Mouse (Mus musculus): ENCODE results near the gene Itm2c. TPM values are rescaled to one million over a fixed set of nuclear protein-coding genes. Genes with fewer than 3 reads are reported as not detected.

The Itm2c gene
- polyA plus RNA-seq, 1 experiment: 69.6 TPM

DNA sequence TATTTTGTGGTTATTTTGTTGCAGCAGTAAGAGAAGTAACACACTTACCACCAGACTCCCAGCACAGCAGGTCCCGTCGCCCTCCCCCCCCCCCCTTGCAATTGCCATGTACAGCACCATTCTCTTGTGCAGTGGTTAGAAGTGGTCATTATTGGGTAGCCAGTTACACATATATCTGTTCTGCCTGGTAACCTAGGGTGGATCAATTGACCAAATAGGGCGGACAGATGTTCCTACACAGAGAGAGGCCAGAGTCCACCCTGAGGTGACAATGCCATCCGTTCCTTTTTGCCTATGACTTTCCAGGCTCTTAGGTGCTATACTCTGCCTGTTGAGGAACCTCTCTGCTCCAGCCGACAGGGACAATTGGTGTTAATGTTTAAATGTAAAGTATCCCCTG is 31.1 kb downstream of the Itm2c start:
- TF ChIP-seq POLR2A (IDR thresholded peaks at IDR 0.05; ENCODE audit: control insufficient read depth, low read depth, low read length) (no peak), CTCF (IDR thresholded peaks at IDR 0.05; ENCODE audit: control insufficient read depth, insufficient read depth, insufficient replicate concordance, low read depth, low read length) (no peak)

DNA sequence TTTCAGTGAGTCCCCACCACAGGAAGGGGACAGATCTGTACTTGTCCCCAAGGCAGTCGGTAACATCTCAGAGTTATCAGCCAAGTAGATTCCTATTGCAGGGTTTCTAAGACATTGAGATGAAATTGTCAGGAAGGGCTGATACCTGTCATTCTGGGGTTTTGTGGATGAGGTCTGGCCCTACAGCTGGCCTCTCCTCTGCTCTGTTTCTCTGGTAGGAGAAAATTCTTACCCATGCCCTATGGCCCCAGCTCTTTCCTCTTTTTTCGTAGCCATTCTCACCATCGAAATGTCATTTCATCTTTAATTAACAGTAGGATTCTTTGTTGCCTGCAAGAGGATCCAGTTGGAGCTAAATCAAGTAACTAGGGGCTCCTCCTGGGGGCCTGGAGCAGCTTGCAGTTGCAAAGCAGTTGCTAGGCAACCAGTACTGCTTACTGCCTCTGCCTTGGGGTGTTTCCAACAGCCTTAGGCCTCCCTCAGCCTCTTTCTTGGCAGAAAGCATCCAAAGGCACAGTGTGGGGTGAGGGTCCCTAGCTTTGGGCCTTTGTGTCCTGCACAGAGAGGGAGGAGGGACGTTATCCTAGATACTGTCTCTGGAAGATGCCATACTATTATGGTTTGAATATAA is 34.1 kb downstream of the Itm2c start, which contains the start of gene 4933407L21Rik:
Gene 4933407L21Rik, plus strand, starts transcription at position 427 of the 631 bp plus-strand sequence.
- Histone ChIP-seq H3K4me3 (ENCODE audit: control insufficient read depth, low read depth, low read length) (no peak within 1 kb of the TSS), H3K36me3 (ENCODE audit: control insufficient read depth, insufficient read depth, low read length) (no peaks in the 10 kb centered on the region), H3K27me3 (ENCODE audit: control insufficient read depth, insufficient read depth, low read length) (no peaks in the 10 kb centered on the region), H3K27ac (ENCODE audit: control insufficient read depth, insufficient read depth, low read depth, low read length) (no peak within 1 kb of the TSS), H3K4me1 (ENCODE audit: control insufficient read depth, insufficient read depth, low read length) (peaks cover 12% of the 10 kb centered on the region)
- TF ChIP-seq CTCF (IDR thresholded peaks at IDR 0.05; ENCODE audit: control insufficient read depth, insufficient read depth, insufficient replicate concordance, low read depth, low read length): no peak
- no peak for TF ChIP-seq POLR2A (IDR thresholded peaks at IDR 0.05; ENCODE audit: control insufficient read depth, low read depth, low read length)

More for the DNA sequence above, 31.1 kb downstream of the Itm2c start:
- Histone ChIP-seq H3K27me3 (ENCODE audit: control insufficient read depth, insufficient read depth, low read length) (no peaks in the 10 kb centered on the region), H3K36me3 (ENCODE audit: control insufficient read depth, insufficient read depth, low read length) (no peaks in the 10 kb centered on the region), H3K4me1 (ENCODE audit: control insufficient read depth, insufficient read depth, low read length) (peaks cover 13% of the 10 kb centered on the region), H3K27ac (ENCODE audit: control insufficient read depth, insufficient read depth, low read depth, low read length) (no peak overlapping the region), H3K4me3 (ENCODE audit: control insufficient read depth, low read depth, low read length) (no peak overlapping the region)

DNA sequence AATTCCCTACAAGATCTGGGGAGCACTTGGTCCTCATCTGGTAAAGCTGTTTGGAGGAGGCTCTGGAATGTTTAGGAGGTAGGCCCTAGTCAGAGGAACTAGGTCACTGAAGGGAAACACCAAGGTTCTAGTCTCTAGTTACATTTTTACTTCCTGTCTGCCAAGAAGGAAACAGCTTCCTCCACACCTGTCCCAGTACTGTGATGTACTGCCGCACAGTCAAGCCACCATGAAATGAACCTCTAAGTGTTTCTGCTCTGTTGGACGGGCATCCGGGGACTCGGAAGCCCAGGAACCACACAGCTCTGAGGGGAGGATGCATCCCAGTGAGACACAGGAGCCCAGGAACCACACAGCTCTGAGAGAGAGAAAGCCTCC is 34.6 kb downstream of the Itm2c start:
- no peaks in the 10 kb centered on the region for H3K27me3 ChIP-seq (ENCODE audit: control insufficient read depth, insufficient read depth, low read length)
- TF ChIP-seq POLR2A (IDR thresholded peaks at IDR 0.05; ENCODE audit: control insufficient read depth, low read depth, low read length): no peak
- no peak for TF ChIP-seq CTCF (IDR thresholded peaks at IDR 0.05; ENCODE audit: control insufficient read depth, insufficient read depth, insufficient replicate concordance, low read depth, low read length)
- H3K36me3 ChIP-seq (ENCODE audit: control insufficient read depth, insufficient read depth, low read length): no peaks in the 10 kb centered on the region
- H3K4me3 ChIP-seq (ENCODE audit: control insufficient read depth, low read depth, low read length): no peak overlapping the region
- peaks cover 16% of the 10 kb centered on the region for H3K4me1 ChIP-seq (ENCODE audit: control insufficient read depth, insufficient read depth, low read length)
- H3K27ac ChIP-seq (ENCODE audit: control insufficient read depth, insufficient read depth, low read depth, low read length): no peak overlapping the region

DNA sequence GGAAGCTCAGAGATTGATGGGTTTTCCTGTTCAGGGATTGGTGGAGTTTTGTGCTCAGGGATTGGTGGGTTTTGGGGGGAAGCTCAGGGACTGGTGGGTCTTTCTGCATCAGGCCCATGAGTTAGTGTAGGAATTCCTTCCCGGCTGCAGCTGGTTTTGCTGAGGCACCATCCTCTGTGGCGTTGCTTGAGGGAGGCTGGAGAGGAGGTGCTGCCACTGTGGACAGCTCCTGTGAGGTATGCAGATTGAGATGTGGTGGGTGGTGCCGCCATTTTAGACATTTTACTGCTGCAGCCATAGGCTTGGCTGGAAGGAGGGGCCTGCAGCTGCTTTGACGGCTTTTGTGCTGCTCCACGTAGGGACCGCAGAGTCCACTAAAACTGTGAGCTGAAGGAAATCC is 35.3 kb downstream of the Itm2c start:
- Histone ChIP-seq H3K27me3 (ENCODE audit: control insufficient read depth, insufficient read depth, low read length) (no peaks in the 10 kb centered on the region), H3K4me1 (ENCODE audit: control insufficient read depth, insufficient read depth, low read length) (peaks cover 22% of the 10 kb centered on the region), H3K36me3 (ENCODE audit: control insufficient read depth, insufficient read depth, low read length) (no peaks in the 10 kb centered on the region), H3K4me3 (ENCODE audit: control insufficient read depth, low read depth, low read length) (no peak overlapping the region), H3K27ac (ENCODE audit: control insufficient read depth, insufficient read depth, low read depth, low read length) (no peak overlapping the region)
- no peak for TF ChIP-seq POLR2A (IDR thresholded peaks at IDR 0.05; ENCODE audit: control insufficient read depth, low read depth, low read length)

DNA sequence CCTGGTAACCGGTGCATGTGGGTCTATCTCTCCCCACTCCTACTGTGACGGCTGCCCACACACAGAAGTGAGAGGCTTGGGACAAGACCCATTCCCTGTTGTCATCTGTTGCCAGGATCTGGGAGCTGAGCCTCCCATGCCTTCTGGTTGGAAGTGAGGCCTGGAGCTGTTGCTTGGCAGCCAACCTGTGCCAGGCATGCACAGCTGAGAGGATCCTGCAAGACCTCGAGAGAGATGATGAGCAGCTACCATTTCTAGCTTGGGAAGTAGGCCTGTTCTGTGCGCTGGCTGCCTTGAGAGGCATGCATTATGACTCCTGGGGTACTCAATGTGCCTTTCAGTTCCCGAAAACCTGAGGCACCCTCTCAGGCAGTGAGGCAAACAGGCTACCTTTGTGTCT is 37.1 kb downstream of the Itm2c start:
- Histone ChIP-seq H3K36me3 (ENCODE audit: control insufficient read depth, insufficient read depth, low read length) (no peaks in the 10 kb centered on the region), H3K27me3 (ENCODE audit: control insufficient read depth, insufficient read depth, low read length) (no peaks in the 10 kb centered on the region), H3K4me3 (ENCODE audit: control insufficient read depth, low read depth, low read length) (no peak overlapping the region), H3K4me1 (ENCODE audit: control insufficient read depth, insufficient read depth, low read length) (peaks cover 24% of the 10 kb centered on the region), H3K27ac (ENCODE audit: control insufficient read depth, insufficient read depth, low read depth, low read length) (no peak overlapping the region)
- no peak for TF ChIP-seq POLR2A (IDR thresholded peaks at IDR 0.05; ENCODE audit: control insufficient read depth, low read depth, low read length)
- TF ChIP-seq CTCF (IDR thresholded peaks at IDR 0.05; ENCODE audit: control insufficient read depth, insufficient read depth, insufficient replicate concordance, low read depth, low read length): no peak

DNA sequence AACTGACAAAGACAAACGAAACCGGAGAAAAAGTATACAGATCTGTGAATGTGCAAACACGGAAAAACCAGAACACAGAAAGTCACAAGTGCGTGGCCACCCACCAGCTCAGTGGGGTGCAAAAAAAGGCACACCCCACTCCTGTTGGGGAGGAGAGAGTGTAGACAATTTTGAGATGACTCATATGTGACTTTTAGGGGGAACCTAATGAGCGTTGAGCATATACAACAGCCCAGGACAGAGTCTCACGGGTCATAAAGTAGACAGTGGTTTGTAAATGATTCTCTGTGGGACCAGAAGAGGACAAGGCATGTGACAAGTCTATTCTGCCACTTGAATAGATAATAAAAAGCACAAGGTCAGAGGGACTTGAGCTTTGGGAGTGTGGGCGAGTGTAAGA is 39.1 kb downstream of the Itm2c start:
- TF ChIP-seq CTCF (IDR thresholded peaks at IDR 0.05; ENCODE audit: control insufficient read depth, insufficient read depth, insufficient replicate concordance, low read depth, low read length) (no peak), POLR2A (IDR thresholded peaks at IDR 0.05; ENCODE audit: control insufficient read depth, low read depth, low read length) (no peak)
- no peaks in the 10 kb centered on the region for H3K27me3 ChIP-seq (ENCODE audit: control insufficient read depth, insufficient read depth, low read length)
- H3K4me3 ChIP-seq (ENCODE audit: control insufficient read depth, low read depth, low read length): no peak overlapping the region
- no peak overlapping the region for H3K27ac ChIP-seq (ENCODE audit: control insufficient read depth, insufficient read depth, low read depth, low read length)
- no peaks in the 10 kb centered on the region for H3K36me3 ChIP-seq (ENCODE audit: control insufficient read depth, insufficient read depth, low read length)
- peaks cover 24% of the 10 kb centered on the region for H3K4me1 ChIP-seq (ENCODE audit: control insufficient read depth, insufficient read depth, low read length)

DNA sequence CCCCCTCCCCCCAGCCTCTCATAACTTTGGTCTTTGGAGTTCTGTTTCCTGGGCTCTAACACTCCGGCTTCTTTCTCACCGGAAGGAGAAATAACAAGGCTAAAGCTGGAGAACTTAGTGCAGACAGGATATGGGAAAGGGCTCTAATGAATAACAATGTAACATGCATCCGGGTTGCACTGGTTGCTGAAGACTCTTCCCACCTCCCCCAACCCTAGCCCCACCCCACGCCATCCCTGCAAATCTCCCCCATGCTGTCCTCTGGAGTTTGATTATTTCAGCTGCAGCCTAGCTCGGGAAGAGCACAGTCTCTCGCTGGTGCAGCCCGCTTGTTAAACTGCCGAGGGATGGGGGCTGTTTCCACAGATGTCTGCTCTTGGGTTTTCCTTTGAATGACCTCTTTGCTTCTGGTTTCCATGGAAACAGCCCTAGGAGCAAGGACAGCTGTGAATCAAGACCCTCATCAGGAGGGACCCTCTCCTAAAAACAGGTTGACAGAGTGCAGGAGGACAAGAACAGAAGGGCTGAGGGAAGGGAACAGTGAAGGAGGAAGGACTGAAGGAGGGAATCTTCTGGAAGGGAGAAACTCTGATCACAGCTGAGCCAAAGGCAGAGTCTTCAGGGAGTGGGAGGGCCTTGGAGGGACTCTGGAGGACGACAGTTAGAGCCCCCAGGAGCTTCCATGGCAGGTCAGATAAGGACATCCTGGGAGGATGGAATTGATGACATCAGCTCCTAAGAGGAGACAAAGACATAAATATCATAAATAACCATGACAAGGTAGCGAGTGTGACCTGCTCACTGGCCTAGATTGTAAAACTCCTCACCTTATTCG is 39.8 kb downstream of the Itm2c start:
- Histone ChIP-seq H3K27me3 (ENCODE audit: control insufficient read depth, insufficient read depth, low read length) (no peaks in the 10 kb centered on the region), H3K4me1 (ENCODE audit: control insufficient read depth, insufficient read depth, low read length) (peaks cover 20% of the 10 kb centered on the region), H3K36me3 (ENCODE audit: control insufficient read depth, insufficient read depth, low read length) (no peaks in the 10 kb centered on the region), H3K27ac (ENCODE audit: control insufficient read depth, insufficient read depth, low read depth, low read length) (no peak overlapping the region), H3K4me3 (ENCODE audit: control insufficient read depth, low read depth, low read length) (no peak overlapping the region)
- TF ChIP-seq POLR2A (IDR thresholded peaks at IDR 0.05; ENCODE audit: control insufficient read depth, low read depth, low read length) (no peak), CTCF (IDR thresholded peaks at IDR 0.05; ENCODE audit: control insufficient read depth, insufficient read depth, insufficient replicate concordance, low read depth, low read length) (no peak)

Measured in testis, adult 2 months (tissue).